Mouse (Mus musculus): ENCODE data around the gene Tmem179b. TPM values are rescaled to one million over a fixed set of nuclear protein-coding genes. Genes with fewer than 3 reads are reported as not detected.

Gene Tmem179b
- polyA plus RNA-seq, 1 experiment from 2014 or later = 38.6 TPM

DNA sequence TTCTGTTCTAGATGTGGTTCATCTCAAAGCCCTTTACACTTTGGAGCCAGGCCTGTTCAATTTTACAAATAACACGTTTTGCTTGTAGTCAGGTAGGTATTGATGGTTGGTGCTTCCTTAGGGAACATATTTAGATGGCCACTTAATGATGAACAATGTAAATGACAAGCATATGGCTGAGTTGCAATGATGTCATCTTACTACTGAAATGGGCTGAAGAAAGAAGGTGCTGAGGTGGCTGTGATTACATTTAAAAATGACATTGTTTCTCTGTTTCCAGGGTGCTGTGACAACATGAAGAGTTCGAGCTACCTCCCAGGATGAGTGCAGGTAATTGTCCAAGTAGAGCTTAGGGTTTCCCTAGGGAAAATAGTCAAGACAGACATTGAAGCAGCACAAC is 49.9 kb downstream of the Tmem179b start:
- Histone ChIP-seq H3K9ac (peak overlapping the region; percentile 96), H3K4me2 (peak overlapping the region; percentile 76), H3K4me1 (replicated peaks) (peaks cover 41% of the 10 kb centered on the region), H3K4me3 (peak overlapping the region; percentile 68), H3K9me3 (no peaks in the 10 kb centered on the region), H3K36me3 (peaks cover 28% of the 10 kb centered on the region), H3K27me3 (no peaks in the 10 kb centered on the region), H3K27ac (peak overlapping the region; percentile 84)
- ATAC-seq (ENCODE audit: low FRiP score) = no peak
- WGBS = 1% methylated on average over 2 of the region's 2 CpGs

DNA sequence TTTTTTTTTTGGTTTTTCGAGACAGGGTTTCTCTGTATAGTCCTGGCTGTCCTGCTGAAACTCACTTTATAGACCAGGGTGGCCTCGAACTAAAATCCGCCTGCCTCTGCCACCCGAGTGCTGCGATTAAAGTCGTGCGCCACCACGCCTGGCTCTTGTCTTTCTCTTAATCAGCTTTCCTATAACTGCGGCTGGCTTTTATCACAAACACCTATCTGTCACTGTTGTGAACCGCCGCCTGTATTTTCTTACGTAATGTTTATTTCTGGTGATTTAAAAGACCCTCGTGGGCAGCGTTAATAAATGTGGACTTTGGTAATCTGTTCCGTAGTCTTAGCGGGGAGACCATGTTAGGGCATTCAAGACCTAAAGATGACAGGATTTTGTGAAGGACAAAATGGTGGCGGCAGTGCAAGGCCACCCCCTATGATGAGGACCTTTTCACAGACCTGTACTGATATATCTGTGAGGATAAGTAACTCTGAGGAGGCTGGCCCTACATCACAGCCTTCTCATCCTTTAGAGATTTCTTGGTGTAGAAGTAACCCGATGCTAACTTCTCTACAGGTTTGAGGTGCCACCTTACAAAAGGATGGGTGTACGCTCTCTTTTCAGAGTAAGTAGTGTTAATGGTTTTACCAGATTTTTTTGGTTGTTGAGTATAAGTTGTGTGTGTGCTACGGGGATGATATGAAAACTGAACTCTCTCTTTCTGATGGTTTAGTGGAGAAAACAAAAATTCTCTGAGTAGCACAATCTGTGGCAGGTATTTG is 50.5 kb downstream of the Tmem179b start:
- no peaks in the 10 kb centered on the region for H3K9me3 ChIP-seq
- peaks cover 28% of the 10 kb centered on the region for H3K36me3 ChIP-seq
- H3K4me2 ChIP-seq = peak overlapping the region; percentile 76
- H3K9ac ChIP-seq = peak overlapping the region; percentile 96
- no peaks in the 10 kb centered on the region for H3K27me3 ChIP-seq
- peak overlapping the region; percentile 84 for H3K27ac ChIP-seq
- H3K4me3 ChIP-seq = peak overlapping the region; percentile 68
- H3K4me1 ChIP-seq (replicated peaks) = peaks cover 41% of the 10 kb centered on the region
- no peak for ATAC-seq (ENCODE audit: low FRiP score)
- WGBS = under 1% methylated on average over 20 of the region's 20 CpGs

DNA sequence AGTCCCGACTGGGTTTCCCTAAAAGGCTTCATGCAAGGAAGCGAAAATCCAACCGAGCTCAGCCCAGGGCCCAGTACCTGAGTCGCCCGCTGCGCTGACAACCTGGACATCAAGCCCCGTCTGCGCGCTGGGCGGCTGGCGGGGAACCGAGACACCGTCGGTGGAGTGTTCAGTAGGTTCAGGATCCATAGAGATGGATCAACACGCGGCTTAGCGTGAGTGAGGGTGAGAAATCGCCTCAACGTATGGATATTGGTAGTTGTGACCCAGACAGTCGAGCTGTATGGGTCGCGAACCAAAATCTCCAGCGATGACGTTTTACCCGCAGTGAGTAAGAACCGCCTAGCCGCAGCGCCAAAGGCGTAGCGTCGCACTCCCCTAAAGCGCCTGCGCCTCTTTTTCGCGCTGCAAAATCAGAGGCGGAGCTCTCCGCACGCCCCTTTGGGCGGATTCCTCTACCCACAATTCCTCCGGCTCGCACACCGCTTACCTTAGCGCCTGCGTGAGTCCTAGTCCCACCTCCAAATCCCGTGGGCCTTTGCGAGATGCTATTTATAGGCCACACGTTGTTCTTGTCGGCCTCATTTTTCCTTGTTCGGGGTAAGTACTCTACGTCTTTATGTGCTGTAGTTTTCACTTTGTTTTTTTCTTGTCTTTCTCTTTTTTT is 51.2 kb downstream of the Tmem179b start, which contains the start of gene Slc3a2:
Slc3a2 (minus strand) TSS at position 463 of the 667 bp plus-strand sequence.
- peak; percentile 96 for ATAC-seq (ENCODE audit: low FRiP score)
- H3K4me3 ChIP-seq = peak within 1 kb of the TSS; percentile 68
- peak within 1 kb of the TSS; percentile 96 for H3K27ac ChIP-seq
- peak within 1 kb of the TSS; percentile 76 for H3K4me2 ChIP-seq
- peaks cover 41% of the 10 kb centered on the region for H3K4me1 ChIP-seq (replicated peaks)
- under 1% methylated on average over 50 of the region's 50 CpGs for WGBS
- peak within 1 kb of the TSS; percentile 96 for H3K9ac ChIP-seq
- peaks cover 28% of the 10 kb centered on the region for H3K36me3 ChIP-seq
- no peaks in the 10 kb centered on the region for H3K27me3 ChIP-seq
- no peaks in the 10 kb centered on the region for H3K9me3 ChIP-seq

DNA sequence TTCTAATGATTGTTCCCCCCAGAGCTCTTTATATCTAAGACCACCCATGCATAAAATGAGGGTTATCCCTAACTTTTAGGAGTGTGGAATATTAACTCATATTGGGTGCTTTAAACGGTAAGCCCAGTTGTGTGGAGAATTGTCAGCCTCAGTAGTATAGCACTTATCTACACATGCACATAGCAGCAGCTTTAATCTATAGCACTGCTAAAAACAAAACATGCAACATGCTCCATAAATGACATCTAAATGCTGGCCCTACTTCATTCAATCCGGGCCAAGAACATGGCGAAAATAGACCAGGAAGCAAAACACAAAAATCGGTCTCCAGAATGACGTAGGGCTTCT is 51.7 kb downstream of the Tmem179b start:
- Histone ChIP-seq H3K4me3 (peak overlapping the region; percentile 68), H3K9ac (peak overlapping the region; percentile 96), H3K4me1 (replicated peaks) (peaks cover 41% of the 10 kb centered on the region), H3K27ac (peak overlapping the region; percentile 96), H3K4me2 (peak overlapping the region; percentile 76), H3K27me3 (no peaks in the 10 kb centered on the region), H3K9me3 (no peaks in the 10 kb centered on the region), H3K36me3 (peaks cover 28% of the 10 kb centered on the region)
- ATAC-seq (ENCODE audit: low FRiP score) = peak; percentile 44
- WGBS = 2% methylated on average over 5 of the region's 5 CpGs

Small RNA genes within 50 kb of the gene (microRNA-seq; reads per million reads assigned to microRNA genes)
- gene Mir6992 = not detected

Other genes starting within 250 kb of the Tmem179b start
- 4.4 and 4.8 TPM in 2 replicates for gene Slc22a8, start 183.2 kb downstream of the Tmem179b start, polyA plus RNA-seq (2015; fragmentation: Nextera tagmentation; extraction: Ambion mirVana)
- 8.3 and 9.8 TPM in 2 replicates for gene Slc22a6, start 156.4 kb downstream of the Tmem179b start, polyA plus RNA-seq (2015; fragmentation: Nextera tagmentation; extraction: Ambion mirVana)
- gene Chrm1, start 110.7 kb downstream of the Tmem179b start, polyA plus RNA-seq (2015; fragmentation: Nextera tagmentation; extraction: Ambion mirVana) = 0.51 and 0.71 TPM in 2 replicates
- gene Slc3a2, start 51.1 kb downstream of the Tmem179b start, polyA plus RNA-seq (2015; fragmentation: Nextera tagmentation; extraction: Ambion mirVana) = 153 and 163 TPM in 2 replicates
- gene Wdr74, start 38.6 kb downstream of the Tmem179b start, polyA plus RNA-seq (2015; fragmentation: Nextera tagmentation; extraction: Ambion mirVana) = 82.6 and 89.9 TPM in 2 replicates
- gene 1700092M07Rik, start 33.7 kb downstream of the Tmem179b start, polyA plus RNA-seq (2015; fragmentation: Nextera tagmentation; extraction: Ambion mirVana) = 1.9 and 3.0 TPM in 2 replicates
- 120 and 128 TPM in 2 replicates for gene Stx5a, start 33.1 kb downstream of the Tmem179b start, polyA plus RNA-seq (2015; fragmentation: Nextera tagmentation; extraction: Ambion mirVana)
- 168 and 170 TPM in 2 replicates for gene Nxf1, start 17.4 kb downstream of the Tmem179b start, polyA plus RNA-seq (2015; fragmentation: Nextera tagmentation; extraction: Ambion mirVana)
- 257 and 258 TPM in 2 replicates for gene Tmem223, start 3.5 kb downstream of the Tmem179b start, polyA plus RNA-seq (2015; fragmentation: Nextera tagmentation; extraction: Ambion mirVana)
- 27.1 and 30.1 TPM in 2 replicates for gene Taf6l, start 11.9 kb upstream of the Tmem179b start, polyA plus RNA-seq (2015; fragmentation: Nextera tagmentation; extraction: Ambion mirVana)
- 153 and 163 TPM in 2 replicates for gene Polr2g, start 24.1 kb upstream of the Tmem179b start, polyA plus RNA-seq (2015; fragmentation: Nextera tagmentation; extraction: Ambion mirVana)
- 8.0 and 8.4 TPM in 2 replicates for gene Zbtb3, start 28.1 kb upstream of the Tmem179b start, polyA plus RNA-seq (2015; fragmentation: Nextera tagmentation; extraction: Ambion mirVana)
- gene Ttc9c, start 44.9 kb upstream of the Tmem179b start, polyA plus RNA-seq (2015; fragmentation: Nextera tagmentation; extraction: Ambion mirVana) = 60.4 and 61.4 TPM in 2 replicates
- gene Hnrnpul2, start 45.5 kb upstream of the Tmem179b start, polyA plus RNA-seq (2015; fragmentation: Nextera tagmentation; extraction: Ambion mirVana) = 5.8 and 6.3 TPM in 2 replicates
- not detected in 2 replicates for gene AC129217.1, start 55.3 kb upstream of the Tmem179b start, polyA plus RNA-seq (2015; fragmentation: Nextera tagmentation; extraction: Ambion mirVana)
- gene Bscl2, start 63.0 kb upstream of the Tmem179b start, polyA plus RNA-seq (2015; fragmentation: Nextera tagmentation; extraction: Ambion mirVana) = 82.9 and 84.0 TPM in 2 replicates
- 346 and 374 TPM in 2 replicates for gene Gng3, start 64.7 kb upstream of the Tmem179b start, polyA plus RNA-seq (2015; fragmentation: Nextera tagmentation; extraction: Ambion mirVana)
- 1.0 and 1.3 TPM in 2 replicates for gene Lrrn4cl, start 76.3 kb upstream of the Tmem179b start, polyA plus RNA-seq (2015; fragmentation: Nextera tagmentation; extraction: Ambion mirVana)
- 162 TPM in 2 replicates for gene Ubxn1, start 97.0 kb upstream of the Tmem179b start, polyA plus RNA-seq (2015; fragmentation: Nextera tagmentation; extraction: Ambion mirVana)
- 71.0 and 72.3 TPM in 2 replicates for gene Uqcc3, start 106.5 kb upstream of the Tmem179b start, polyA plus RNA-seq (2015; fragmentation: Nextera tagmentation; extraction: Ambion mirVana)
- gene Lbhd1, start 109.3 kb upstream of the Tmem179b start, polyA plus RNA-seq (2015; fragmentation: Nextera tagmentation; extraction: Ambion mirVana) = 45.3 and 57.7 TPM in 2 replicates
- not detected in 2 replicates for gene Gm49403, start 109.5 kb upstream of the Tmem179b start, polyA plus RNA-seq (2015; fragmentation: Nextera tagmentation; extraction: Ambion mirVana)
- 56.5 and 61.6 TPM in 2 replicates for gene 1810009A15Rik, start 114.4 kb upstream of the Tmem179b start, polyA plus RNA-seq (2015; fragmentation: Nextera tagmentation; extraction: Ambion mirVana)
- not detected in 2 replicates for gene Gm49416, start 114.5 kb upstream of the Tmem179b start, polyA plus RNA-seq (2015; fragmentation: Nextera tagmentation; extraction: Ambion mirVana)
- 34.3 and 34.6 TPM in 2 replicates for gene Ints5, start 118.5 kb upstream of the Tmem179b start, polyA plus RNA-seq (2015; fragmentation: Nextera tagmentation; extraction: Ambion mirVana)
- gene Ganab, start 123.6 kb upstream of the Tmem179b start, polyA plus RNA-seq (2015; fragmentation: Nextera tagmentation; extraction: Ambion mirVana) = 91.7 and 95.9 TPM in 2 replicates
- 89.7 and 91.8 TPM in 2 replicates for gene B3gat3, start 145.9 kb upstream of the Tmem179b start, polyA plus RNA-seq (2015; fragmentation: Nextera tagmentation; extraction: Ambion mirVana)
- gene Rom1, start 154.9 kb upstream of the Tmem179b start, polyA plus RNA-seq (2015; fragmentation: Nextera tagmentation; extraction: Ambion mirVana) = 1.6 and 1.8 TPM in 2 replicates
- 9.4 and 11.3 TPM in 2 replicates for gene Eml3, start 155.1 kb upstream of the Tmem179b start, polyA plus RNA-seq (2015; fragmentation: Nextera tagmentation; extraction: Ambion mirVana)
- 133 and 137 TPM in 2 replicates for gene Mta2, start 167.4 kb upstream of the Tmem179b start, polyA plus RNA-seq (2015; fragmentation: Nextera tagmentation; extraction: Ambion mirVana)
- 29.4 and 31.1 TPM in 2 replicates for gene Tut1, start 179.4 kb upstream of the Tmem179b start, polyA plus RNA-seq (2015; fragmentation: Nextera tagmentation; extraction: Ambion mirVana)
- 344 and 348 TPM in 2 replicates for gene Eef1g, start 192.6 kb upstream of the Tmem179b start, polyA plus RNA-seq (2015; fragmentation: Nextera tagmentation; extraction: Ambion mirVana)
- gene Ahnak, start 214.8 kb upstream of the Tmem179b start, polyA plus RNA-seq (2015; fragmentation: Nextera tagmentation; extraction: Ambion mirVana) = 5.7 and 6.4 TPM in 2 replicates

Measured in hindbrain, embryonic 13.5 days (tissue).